Mouse (Mus musculus): ENCODE results near the gene Calr3.

DNA sequence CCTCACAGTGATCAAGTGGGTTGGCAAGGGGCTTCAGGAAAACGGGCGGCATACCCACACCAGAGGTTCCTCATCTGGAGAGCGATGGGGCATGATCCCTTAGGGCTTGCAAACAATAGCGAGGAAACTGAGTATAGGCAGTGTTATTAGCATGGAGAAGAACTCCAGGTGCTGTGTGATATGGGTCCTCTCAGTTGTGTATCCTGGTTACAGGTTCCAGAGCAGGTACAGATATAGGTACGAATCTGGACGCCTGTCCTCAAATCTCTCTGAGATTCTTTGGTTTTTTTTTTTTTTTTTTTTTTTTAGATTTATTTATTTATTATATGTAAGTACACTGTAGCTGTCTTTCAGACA, 302 bp upstream of the Calr3 start:
- no peak for TF ChIP-seq CTCF (IDR thresholded peaks at IDR 0.05; ENCODE audit: low read depth)
- TF ChIP-seq EP300 (IDR thresholded peaks at IDR 0.05; ENCODE audit: low read depth), result no peak

Data from liver, embryonic 14.5 days (tissue).